Mouse (Mus musculus) embryo, embryonic 10.5 days (tissue): ENCODE results near the gene Tm9sf1.

Experiments used
- DNase-seq: peaks from one replicate; pipeline ENCODE4 v3.0.0-alpha.2; 2015; ENCODE audit warnings: low spot score

Gene Tm9sf1

DNA sequence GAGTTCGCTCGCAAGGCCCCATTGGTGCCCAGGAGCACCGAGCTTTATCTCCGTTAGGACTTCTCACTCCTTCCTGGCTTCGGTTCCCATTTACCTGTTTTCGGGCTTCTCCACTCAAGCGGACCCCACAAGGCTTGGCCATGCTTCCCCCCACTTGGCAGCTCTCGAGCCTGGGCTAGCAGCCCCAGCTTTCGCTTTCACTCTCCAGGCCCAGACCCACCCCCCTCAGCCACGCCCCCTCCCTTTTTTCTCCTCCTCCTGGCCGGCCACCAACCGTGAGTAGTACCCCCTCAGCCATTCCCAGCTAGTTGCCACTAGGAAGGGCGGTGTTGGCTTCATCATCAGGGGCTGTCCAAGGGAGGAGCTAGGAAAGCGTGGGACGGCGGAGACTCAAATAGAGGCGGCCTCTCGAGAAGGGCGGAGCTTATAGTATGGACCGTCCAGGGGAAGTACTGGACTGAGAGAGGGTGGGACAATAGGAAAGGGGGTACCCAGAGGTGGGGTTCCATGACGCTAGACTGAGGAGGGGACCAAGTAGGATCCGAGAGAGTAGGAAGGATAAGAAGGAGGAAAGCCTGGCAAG is 52.8 kb downstream of the Tm9sf1 start, which contains the start of gene Psme2:
Gene Psme2 (minus strand): TSS at position 366 of the 583 bp plus-strand sequence.
- DNase-seq = peak; percentile 98

DNA sequence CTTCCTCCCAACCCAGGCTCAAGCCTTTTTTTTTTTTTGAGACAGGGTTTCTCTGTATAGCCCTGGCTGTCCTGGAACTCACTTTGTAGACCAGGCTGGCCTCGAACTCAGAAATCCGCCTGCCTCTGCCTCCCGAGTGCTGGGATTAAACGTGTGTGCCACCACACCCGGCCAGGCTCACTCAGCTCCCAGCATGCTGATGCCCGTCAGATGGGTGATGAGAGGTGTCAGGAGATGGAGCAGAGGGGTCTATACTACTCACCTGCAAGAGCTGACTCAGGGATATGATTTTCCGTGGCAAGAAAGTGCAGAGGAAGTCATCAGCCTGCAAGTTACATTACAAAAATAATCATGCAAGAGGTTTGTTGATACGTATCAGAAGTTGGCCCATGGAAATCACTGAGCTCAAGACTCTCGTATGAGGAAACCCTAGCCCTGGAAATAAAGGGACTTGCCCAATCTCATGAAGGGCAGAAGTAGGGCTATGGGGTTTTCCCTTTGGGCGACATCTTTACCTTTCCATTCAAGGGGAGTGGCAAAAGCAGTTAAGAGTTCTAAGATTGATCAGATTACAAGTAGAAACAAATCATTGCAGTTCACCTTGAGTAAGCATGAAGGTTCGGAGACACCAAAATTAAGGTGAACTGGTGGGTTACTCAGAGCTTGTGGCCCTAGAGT is 53.7 kb downstream of the Tm9sf1 start:
- DNase-seq = no peak

DNA sequence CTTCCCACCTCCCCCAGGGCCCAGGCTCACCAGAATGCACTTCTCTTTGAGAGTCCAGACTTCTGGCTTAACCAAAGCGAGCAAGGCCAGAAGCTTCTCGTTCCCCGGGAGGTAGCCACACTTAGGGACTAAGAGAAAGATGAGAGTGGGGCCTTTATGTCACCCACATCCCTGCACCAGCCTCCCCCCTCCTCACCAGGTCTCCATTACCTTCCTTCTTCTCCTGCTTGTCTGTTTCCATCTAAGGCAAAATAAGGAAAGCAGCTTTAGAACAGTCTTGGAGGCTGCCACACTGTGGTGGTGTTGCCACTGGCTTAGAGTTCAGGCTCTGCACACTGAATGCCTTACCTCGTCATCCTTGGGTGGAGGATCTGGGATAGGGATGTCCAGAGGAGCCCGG is 54.3 kb downstream of the Tm9sf1 start:
- DNase-seq = no peak

DNA sequence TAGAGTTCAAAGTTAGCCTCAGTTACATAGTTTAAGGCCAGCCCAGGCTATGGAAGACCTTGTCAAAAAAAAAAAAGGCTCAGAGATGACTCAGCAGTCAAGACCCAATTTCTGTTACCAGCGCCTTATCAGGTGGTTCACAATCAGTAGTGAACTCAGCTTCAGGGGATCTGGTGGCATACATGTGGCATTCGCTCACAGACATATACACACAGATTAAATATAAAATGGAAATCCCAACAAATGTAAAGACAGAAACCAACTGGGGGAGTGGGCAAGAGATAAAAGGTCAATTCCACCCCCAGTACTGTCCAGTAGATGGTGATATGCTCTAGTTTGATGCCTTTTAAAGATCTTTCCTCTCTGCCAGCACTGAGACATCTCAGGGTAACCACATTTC is 57.5 kb downstream of the Tm9sf1 start:
- DNase-seq = no peak
